ENCODE assay signal across 9 mouse cellular contexts in the genomic region with DNA sequence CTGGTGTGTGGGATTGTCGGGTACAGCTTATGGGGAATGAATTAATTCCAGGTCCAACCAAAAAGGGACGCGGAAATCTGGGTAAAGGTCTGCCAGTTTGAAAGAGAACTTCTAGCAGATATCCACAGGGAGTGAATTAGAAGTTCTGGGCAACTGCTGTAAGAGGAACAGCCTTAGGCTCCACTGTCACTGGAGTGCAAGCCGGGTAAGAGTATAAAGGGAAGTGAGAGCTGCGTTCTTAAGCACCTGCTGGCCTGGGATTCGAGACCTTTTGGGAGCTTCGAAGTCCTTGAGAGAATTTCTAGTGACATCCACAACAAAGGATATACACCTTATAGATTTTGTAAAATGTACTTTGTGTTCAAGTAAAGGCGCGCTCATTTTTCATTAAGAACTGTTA. TPM values are rescaled to one million over a fixed set of nuclear protein-coding genes. Genes with fewer than 3 reads are reported as not detected.
DNase-seq lines count a peak whose midpoint lies in the region; ATAC-seq and TF ChIP-seq lines count a peak whose summit lies in the region.
"Had no signal": no experiment of that assay in that cellular context is flagged by ENCODE, and none has a peak within 500 bp of the region (broad histone marks: within the 10 kb centered on the region; RNA-seq: fewer than 3 reads in every experiment).

No protein-coding gene starts in this region.

- H3K36me3 ChIP-seq in kidney, postnatal 0 days (ENCODE audit: insufficient read depth, low read length), result no peaks in the 10 kb centered on the region
- H3K36me3 ChIP-seq in forebrain, embryonic 13.5 days (ENCODE audit: poor library complexity, severe bottlenecking), result no peaks in the 10 kb centered on the region
- H3K36me3 ChIP-seq in limb, embryonic 13.5 days, result no peaks in the 10 kb centered on the region

- H3K4me1 ChIP-seq in kidney, postnatal 0 days (replicated peaks; ENCODE audit: insufficient read depth, low read length), result peaks cover 6% of the 10 kb centered on the region; the same call in 1 of the 2 replicates
- peaks cover 12% of the 10 kb centered on the region for H3K4me1 ChIP-seq in forebrain, embryonic 13.5 days
- peaks cover 13% of the 10 kb centered on the region for H3K4me1 ChIP-seq in limb, embryonic 13.5 days

- H3K9ac ChIP-seq in kidney, postnatal 0 days (ENCODE audit: low read depth, low read length), result peak overlapping the region; percentile 41
- peak overlapping the region; percentile 61; the same call in 1 of the 2 replicates for H3K9ac ChIP-seq in forebrain, embryonic 13.5 days
- H3K9ac ChIP-seq in limb, embryonic 13.5 days, result peak overlapping the region; percentile 75

- peak overlapping the region; percentile 48; the same call in 1 of the 2 replicates for H3K4me3 ChIP-seq in kidney, postnatal 0 days (replicated peaks; ENCODE audit: low read depth, low read length)
- peak overlapping the region; percentile 46 for H3K4me3 ChIP-seq in forebrain, embryonic 13.5 days
- H3K4me3 ChIP-seq in limb, embryonic 13.5 days, result peak overlapping the region; percentile 48

- WGBS in kidney, postnatal 0 days, result 49% methylated on average over 9 of the region's 9 CpGs
- WGBS in forebrain, embryonic 13.5 days, result 39% methylated on average over 9 of the region's 9 CpGs
- 42% methylated on average over 9 of the region's 9 CpGs for WGBS in limb, embryonic 13.5 days

- H3K27ac ChIP-seq in kidney, postnatal 0 days, result no peak overlapping the region; the same call in 1 of the 2 replicates
- H3K27ac ChIP-seq in forebrain, embryonic 13.5 days, result no peak overlapping the region
- peak overlapping the region; percentile 44; the same call in 1 of the 2 replicates for H3K27ac ChIP-seq in limb, embryonic 13.5 days

- H3K27me3 ChIP-seq in kidney, postnatal 0 days (ENCODE audit: insufficient read depth, low read length), result no peaks in the 10 kb centered on the region
- peaks cover 18% of the 10 kb centered on the region for H3K27me3 ChIP-seq in forebrain, embryonic 13.5 days
- peaks cover 38% of the 10 kb centered on the region for H3K27me3 ChIP-seq in limb, embryonic 13.5 days

- ATAC-seq in kidney, postnatal 0 days (replicated peaks; ENCODE audit: low FRiP score, low read depth), result no peak
- peak; percentile 4; the same call in 1 of the 2 replicates for ATAC-seq in forebrain, embryonic 13.5 days
- ATAC-seq in limb, embryonic 13.5 days (ENCODE audit: low FRiP score, low read depth), result no peak
- no peak for ATAC-seq in activated CD4-positive, CD25-positive, alpha-beta regulatory T cell, adult 4 months

- peak; percentile 5 for DNase-seq in kidney, postnatal 0 days (ENCODE audit: low spot score)
- DNase-seq in kidney, postnatal 10 days, result no peak
- DNase-seq in retina, embryonic 14.5 days (ENCODE audit: low spot score), result peak; percentile 19
- DNase-seq in urinary bladder, adult 18-20 months (ENCODE audit: low spot score in 2 of 2), result no peak
- no peak for DNase-seq in kidney, postnatal 4 days
- DNase-seq: cerebellum, adult 9-11 months had no signal

- no peaks in the 10 kb centered on the region for H3K9me3 ChIP-seq in kidney, postnatal 0 days (replicated peaks; ENCODE audit: low read length)
- no peaks in the 10 kb centered on the region for H3K9me3 ChIP-seq in forebrain, embryonic 13.5 days (replicated peaks)
- no peaks in the 10 kb centered on the region for H3K9me3 ChIP-seq in limb, embryonic 13.5 days

- no peak for TF ChIP-seq CTCF in kidney, postnatal 0 days (IDR thresholded peaks at IDR 0.05; ENCODE audit: low read depth)

- peak overlapping the region; percentile 97 for H3K4me2 ChIP-seq in kidney, postnatal 0 days (ENCODE audit: low read length)
- peak overlapping the region; percentile 90 for H3K4me2 ChIP-seq in forebrain, embryonic 13.5 days
- H3K4me2 ChIP-seq in limb, embryonic 13.5 days (replicated peaks), result peak overlapping the region; percentile 77

RNA-seq across cellular contexts. Expression of a gene that starts 0.3 kb away (rescaled TPM):
- polyA plus RNA-seq in kidney, postnatal 0 days (2015; fragmentation: Nextera tagmentation; extraction: Ambion mirVana), result 2.8 and 4.0 TPM in 2 replicates
- polyA plus RNA-seq in forebrain, embryonic 13.5 days (2015; fragmentation: Nextera tagmentation; extraction: Ambion mirVana), result 0.27 and 0.28 TPM in 2 replicates
- 5.8 and 6.2 TPM in 2 replicates for polyA plus RNA-seq in limb, embryonic 13.5 days (2015; fragmentation: Nextera tagmentation; extraction: Ambion mirVana)
- not detected for polyA plus RNA-seq in activated CD4-positive, CD25-positive, alpha-beta regulatory T cell, adult 4 months (2017; shearing (Covaris generic))

Comparison
In these comparisons a context has a peak if more than half of its experiments do, and no peak if none do; other contexts are left out.
1. DNase-seq: peak in kidney, postnatal 0 days (single experiment) and retina, embryonic 14.5 days (single experiment); none in kidney, postnatal 10 days (single experiment), urinary bladder, adult 18-20 months (0 of 2) and kidney, postnatal 4 days (0 of 2).
2. Peak in every context shown above with its lines, with median percentiles within 50 percentile points of each other: H3K4me2 ChIP-seq, H3K4me3 ChIP-seq and H3K9ac ChIP-seq.